Mouse (Mus musculus): ENCODE results near the gene Ywhag. TPM values are rescaled to one million over a fixed set of nuclear protein-coding genes. Genes with fewer than 3 reads are reported as not detected.

Ywhag gene
- polyA plus RNA-seq, 1 experiment from 2014 or later: 97.4 TPM

DNA sequence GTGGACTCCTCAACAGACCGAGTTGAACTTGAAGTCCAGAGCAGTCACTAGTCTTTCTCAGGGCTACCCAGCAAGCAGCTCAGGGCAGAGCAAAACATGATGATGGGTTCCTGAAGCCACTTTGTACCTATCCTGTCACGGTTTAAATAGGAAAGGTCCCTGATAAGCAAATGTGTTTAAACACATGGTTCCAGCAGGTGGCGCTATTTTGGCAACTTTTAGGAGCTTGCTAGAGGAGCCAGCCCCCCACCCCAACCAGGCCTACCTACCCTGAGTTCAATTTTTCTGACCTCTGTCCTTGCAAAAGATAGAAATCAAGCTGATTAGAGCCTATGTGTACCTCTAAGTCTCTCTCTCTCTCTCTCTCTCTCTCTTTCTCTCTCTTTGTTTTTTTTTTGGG, 36.4 kb downstream of the Ywhag start:
- DNase-seq (ENCODE audit: low spot score) (peak; percentile 69), ATAC-seq (ENCODE audit: low read depth) (no peak)
- Histone ChIP-seq H3K4me3 (ENCODE audit: low read depth, low read length) (no peak overlapping the region), H3K4me1 (ENCODE audit: control insufficient read depth, insufficient read depth, low read length) (peaks cover under 1% of the 10 kb centered on the region; the same call in 1 of the 2 replicates), H3K9ac (ENCODE audit: low read depth, low read length) (no peak overlapping the region), H3K9me3 (ENCODE audit: control insufficient read depth, low read length) (no peaks in the 10 kb centered on the region), H3K27ac (replicated peaks; ENCODE audit: low read depth, low read length) (no peak overlapping the region), H3K27me3 (replicated peaks; ENCODE audit: control insufficient read depth, insufficient read depth, low read length) (no peaks in the 10 kb centered on the region), H3K4me2 (ENCODE audit: low read depth, low read length) (no peak overlapping the region), H3K36me3 (ENCODE audit: control insufficient read depth, insufficient read depth, low read length) (no peaks in the 10 kb centered on the region)
- WGBS: 18% methylated on average over 3 of the region's 3 CpGs

GRCm38 (mm10) chr5:135894958-135895357, 39.5 kb downstream of the Ywhag start:
- H3K36me3 ChIP-seq (ENCODE audit: control insufficient read depth, insufficient read depth, low read length): no peaks in the 10 kb centered on the region
- WGBS: 82% methylated on average over 6 of the region's 6 CpGs
- ATAC-seq (ENCODE audit: low read depth) (no peak), DNase-seq (ENCODE audit: low spot score) (no peak)
- H3K4me3 ChIP-seq (ENCODE audit: low read depth, low read length): no peak overlapping the region
- no peaks in the 10 kb centered on the region for H3K9me3 ChIP-seq (ENCODE audit: control insufficient read depth, low read length)
- peaks cover 4% of the 10 kb centered on the region; the same call in 1 of the 2 replicates for H3K4me1 ChIP-seq (ENCODE audit: control insufficient read depth, insufficient read depth, low read length)
- no peak overlapping the region for H3K27ac ChIP-seq (replicated peaks; ENCODE audit: low read depth, low read length)
- no peak overlapping the region for H3K4me2 ChIP-seq (ENCODE audit: low read depth, low read length)
- no peaks in the 10 kb centered on the region; the same call in 1 of the 2 replicates for H3K27me3 ChIP-seq (replicated peaks; ENCODE audit: control insufficient read depth, insufficient read depth, low read length)
- no peak overlapping the region for H3K9ac ChIP-seq (ENCODE audit: low read depth, low read length)

GRCm38 (mm10) chr5:135892589-135893351, 41.6 kb downstream of the Ywhag start:
- Histone ChIP-seq H3K36me3 (ENCODE audit: control insufficient read depth, insufficient read depth, low read length) (no peaks in the 10 kb centered on the region), H3K4me1 (ENCODE audit: control insufficient read depth, insufficient read depth, low read length) (peaks cover 4% of the 10 kb centered on the region; the same call in 1 of the 2 replicates), H3K27ac (replicated peaks; ENCODE audit: low read depth, low read length) (peak overlapping the region; percentile 77), H3K4me3 (ENCODE audit: low read depth, low read length) (no peak overlapping the region), H3K9me3 (ENCODE audit: control insufficient read depth, low read length) (no peaks in the 10 kb centered on the region), H3K9ac (ENCODE audit: low read depth, low read length) (peak overlapping the region; percentile 6; the same call in 1 of the 2 replicates), H3K27me3 (replicated peaks; ENCODE audit: control insufficient read depth, insufficient read depth, low read length) (peaks cover 8% of the 10 kb centered on the region), H3K4me2 (ENCODE audit: low read depth, low read length) (0 out of 2 replicates have a peak overlapping the region, but pooled peaks have one; percentile 4)
- WGBS: 34% methylated on average over 9 of the region's 9 CpGs
- peak; percentile 60 for DNase-seq (ENCODE audit: low spot score)
- ATAC-seq (ENCODE audit: low read depth): peak; percentile 60

- no peaks in the 10 kb centered on the region for H3K36me3 ChIP-seq (ENCODE audit: control insufficient read depth, insufficient read depth, low read length)
- peaks cover 4% of the 10 kb centered on the region; the same call in 1 of the 2 replicates for H3K4me1 ChIP-seq (ENCODE audit: control insufficient read depth, insufficient read depth, low read length)
- no peak overlapping the region for H3K9ac ChIP-seq (ENCODE audit: low read depth, low read length)
- DNase-seq (ENCODE audit: low spot score) (peak; percentile 36), ATAC-seq (ENCODE audit: low read depth) (no peak)
- peaks cover 13% of the 10 kb centered on the region for H3K27me3 ChIP-seq (replicated peaks; ENCODE audit: control insufficient read depth, insufficient read depth, low read length)
- H3K4me2 ChIP-seq (ENCODE audit: low read depth, low read length): no peak overlapping the region
- no peak overlapping the region for H3K4me3 ChIP-seq (ENCODE audit: low read depth, low read length)
- H3K9me3 ChIP-seq (ENCODE audit: control insufficient read depth, low read length): no peaks in the 10 kb centered on the region
- WGBS: 39% methylated on average over 2 of the region's 3 CpGs
- no peak overlapping the region for H3K27ac ChIP-seq (replicated peaks; ENCODE audit: low read depth, low read length)
These were observed 43.5 kb downstream of the Ywhag start for GRCm38 (mm10) chr5:135890920-135891319.

- Histone ChIP-seq H3K27me3 (replicated peaks; ENCODE audit: control insufficient read depth, insufficient read depth, low read length) (peaks cover 13% of the 10 kb centered on the region), H3K36me3 (ENCODE audit: control insufficient read depth, insufficient read depth, low read length) (no peaks in the 10 kb centered on the region), H3K27ac (replicated peaks; ENCODE audit: low read depth, low read length) (no peak overlapping the region), H3K9me3 (ENCODE audit: control insufficient read depth, low read length) (no peaks in the 10 kb centered on the region), H3K4me2 (ENCODE audit: low read depth, low read length) (no peak overlapping the region), H3K4me1 (ENCODE audit: control insufficient read depth, insufficient read depth, low read length) (peaks cover 4% of the 10 kb centered on the region; the same call in 1 of the 2 replicates), H3K9ac (ENCODE audit: low read depth, low read length) (no peak overlapping the region), H3K4me3 (ENCODE audit: low read depth, low read length) (no peak overlapping the region)
- ATAC-seq (ENCODE audit: low read depth): no peak
- WGBS: 43% methylated on average over 4 of the region's 4 CpGs
- no peak for DNase-seq (ENCODE audit: low spot score)
These were observed 44.1 kb downstream of the Ywhag start for GRCm38 (mm10) chr5:135890323-135890722.

GRCm38 (mm10) chr5:135888405-135889215, 45.8 kb downstream of the Ywhag start:
- Histone ChIP-seq H3K27me3 (replicated peaks; ENCODE audit: control insufficient read depth, insufficient read depth, low read length) (peaks cover 13% of the 10 kb centered on the region), H3K4me2 (ENCODE audit: low read depth, low read length) (peak overlapping the region; percentile 64), H3K36me3 (ENCODE audit: control insufficient read depth, insufficient read depth, low read length) (no peaks in the 10 kb centered on the region), H3K4me1 (ENCODE audit: control insufficient read depth, insufficient read depth, low read length) (peaks cover 4% of the 10 kb centered on the region; the same call in 1 of the 2 replicates), H3K9ac (ENCODE audit: low read depth, low read length) (peak overlapping the region; percentile 52), H3K9me3 (ENCODE audit: control insufficient read depth, low read length) (no peaks in the 10 kb centered on the region), H3K4me3 (ENCODE audit: low read depth, low read length) (peak overlapping the region; percentile 39), H3K27ac (replicated peaks; ENCODE audit: low read depth, low read length) (no peak overlapping the region)
- WGBS: 1% methylated on average over 28 of the region's 30 CpGs
- DNase-seq (ENCODE audit: low spot score): peak; percentile 50
- no peak for ATAC-seq (ENCODE audit: low read depth)

- Histone ChIP-seq H3K4me2 (ENCODE audit: low read depth, low read length) (peak within 1 kb of the TSS; percentile 64), H3K27ac (replicated peaks; ENCODE audit: low read depth, low read length) (no peak within 1 kb of the TSS), H3K9me3 (ENCODE audit: control insufficient read depth, low read length) (no peaks in the 10 kb centered on the region), H3K4me1 (ENCODE audit: control insufficient read depth, insufficient read depth, low read length) (peaks cover 2% of the 10 kb centered on the region; the same call in 1 of the 2 replicates), H3K36me3 (ENCODE audit: control insufficient read depth, insufficient read depth, low read length) (no peaks in the 10 kb centered on the region), H3K4me3 (ENCODE audit: low read depth, low read length) (peak within 1 kb of the TSS; percentile 39), H3K27me3 (replicated peaks; ENCODE audit: control insufficient read depth, insufficient read depth, low read length) (peaks cover 13% of the 10 kb centered on the region), H3K9ac (ENCODE audit: low read depth, low read length) (peak within 1 kb of the TSS; percentile 52)
- DNase-seq (ENCODE audit: low spot score) (peak; percentile 91), ATAC-seq (ENCODE audit: low read depth) (peak; percentile 75)
- 2% methylated on average over 21 of the region's 24 CpGs for WGBS
These were observed 46.7 kb downstream of the Ywhag start, which contains the start of gene Hspb1 for GRCm38 (mm10) chr5:135887675-135888102. Hspb1 (plus strand) TSS chr5:135887919.

GRCm38 (mm10) chr5:135884641-135885040, 49.8 kb downstream of the Ywhag start:
- no peaks in the 10 kb centered on the region for H3K9me3 ChIP-seq (ENCODE audit: control insufficient read depth, low read length)
- peaks cover 2% of the 10 kb centered on the region for H3K4me1 ChIP-seq (ENCODE audit: control insufficient read depth, insufficient read depth, low read length)
- no peak overlapping the region for H3K27ac ChIP-seq (replicated peaks; ENCODE audit: low read depth, low read length)
- 54% methylated on average over 6 of the region's 6 CpGs for WGBS
- H3K36me3 ChIP-seq (ENCODE audit: control insufficient read depth, insufficient read depth, low read length): no peaks in the 10 kb centered on the region
- no peak overlapping the region for H3K4me2 ChIP-seq (ENCODE audit: low read depth, low read length)
- H3K27me3 ChIP-seq (replicated peaks; ENCODE audit: control insufficient read depth, insufficient read depth, low read length): peaks cover 13% of the 10 kb centered on the region
- DNase-seq (ENCODE audit: low spot score) (no peak), ATAC-seq (ENCODE audit: low read depth) (no peak)
- H3K9ac ChIP-seq (ENCODE audit: low read depth, low read length): no peak overlapping the region
- H3K4me3 ChIP-seq (ENCODE audit: low read depth, low read length): no peak overlapping the region
